Mouse (Mus musculus) urinary bladder, postnatal 4 days (tissue): Measurements from ENCODE around the gene Npl.
"Not testable (repeated sequence)": the region's sequence is repeated elsewhere in the genome, so short reads cannot be mapped to it uniquely, and the experiment has no call there.

ENCODE experiments used
- DNase-seq, 2 experiments: peaks; one replicate each; pipeline ENCODE4 v3.0.0; 2021 to 2022; ENCODE audit warnings: low spot score in 2 of 2

The Npl gene

DNA sequence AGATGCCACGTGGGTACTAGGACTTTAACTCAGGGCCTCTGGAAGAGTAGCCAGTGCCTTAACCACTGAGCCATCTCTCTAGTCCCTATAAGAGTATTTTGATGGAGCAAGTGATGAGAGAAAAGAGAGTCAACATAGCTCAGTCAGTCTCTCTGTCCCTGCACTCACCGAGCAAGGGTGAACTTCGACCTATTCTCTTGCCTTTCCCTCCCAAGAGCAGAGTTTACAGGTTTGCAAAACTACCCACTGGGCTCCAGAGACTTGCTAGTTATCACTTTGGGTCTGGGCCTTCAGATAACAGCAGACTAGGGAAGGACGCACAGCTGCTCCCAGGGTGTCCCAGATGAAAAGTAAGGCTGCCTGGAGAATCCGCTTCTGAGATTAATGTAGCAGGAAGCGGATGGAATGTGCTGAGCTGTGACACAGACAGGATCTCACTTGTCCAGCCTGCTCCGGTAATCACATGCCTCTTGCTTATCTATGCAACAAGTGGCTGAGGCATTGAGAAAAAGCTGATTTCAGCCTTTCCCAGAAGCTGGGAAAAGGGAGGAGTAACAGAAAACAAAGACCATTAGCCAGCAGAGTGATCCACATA lies 7.0 kb downstream of the Npl start:
- peak in 1 of 2 experiments; percentile 36 for DNase-seq

- no peak for DNase-seq
These were observed 9.1 kb downstream of the Npl start for GRCm38 (mm10) chr1:153540753-153541152.

GRCm38 (mm10) chr1:153539739-153540333 lies 10.0 kb downstream of the Npl start:
- no peak for DNase-seq

DNA sequence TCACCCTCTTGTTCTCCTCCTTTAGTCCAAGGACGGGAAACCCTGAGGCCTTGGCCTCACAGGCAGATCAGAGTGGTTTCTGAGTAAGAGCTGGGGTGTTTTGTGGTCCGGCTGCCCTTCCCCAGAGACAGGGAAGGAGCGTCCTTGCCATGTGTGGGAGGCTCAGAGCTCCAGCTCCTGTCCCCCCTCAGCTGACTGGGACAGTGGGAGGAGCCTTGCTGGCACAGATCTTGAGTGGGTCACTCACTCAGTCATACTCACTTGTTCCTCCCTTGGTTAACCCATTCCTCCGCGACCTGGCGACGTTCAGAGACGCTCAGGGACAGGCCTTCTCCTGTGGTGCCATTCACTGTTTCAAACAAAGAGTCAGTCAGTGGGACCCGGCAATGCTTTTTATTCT lies 14.2 kb downstream of the Npl start:
- peak in 1 of 2 experiments; percentile 25 for DNase-seq

DNA sequence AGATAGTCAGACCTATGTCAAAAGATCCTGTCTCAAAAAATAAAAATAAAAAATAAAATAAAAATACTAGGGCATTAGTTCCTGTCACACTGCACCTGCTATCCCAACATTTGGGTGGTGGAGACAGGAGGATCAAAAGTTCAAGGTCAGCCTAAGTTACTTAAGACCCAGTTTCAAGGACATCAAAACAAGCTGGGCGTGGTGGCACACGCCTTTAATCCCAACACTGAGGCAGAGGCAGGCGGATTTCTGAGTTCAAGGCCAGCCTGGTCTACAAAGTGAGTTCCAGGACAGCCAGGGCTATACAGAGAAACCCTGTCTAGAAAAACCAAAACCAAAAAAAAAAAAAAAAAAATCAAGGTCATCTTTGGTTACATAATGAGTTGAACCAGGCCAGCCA lies 16.9 kb downstream of the Npl start:
- DNase-seq, result not testable (repeated sequence)

GRCm38 (mm10) chr1:153532234-153532841 lies 17.5 kb downstream of the Npl start:
- no peak for DNase-seq

DNA sequence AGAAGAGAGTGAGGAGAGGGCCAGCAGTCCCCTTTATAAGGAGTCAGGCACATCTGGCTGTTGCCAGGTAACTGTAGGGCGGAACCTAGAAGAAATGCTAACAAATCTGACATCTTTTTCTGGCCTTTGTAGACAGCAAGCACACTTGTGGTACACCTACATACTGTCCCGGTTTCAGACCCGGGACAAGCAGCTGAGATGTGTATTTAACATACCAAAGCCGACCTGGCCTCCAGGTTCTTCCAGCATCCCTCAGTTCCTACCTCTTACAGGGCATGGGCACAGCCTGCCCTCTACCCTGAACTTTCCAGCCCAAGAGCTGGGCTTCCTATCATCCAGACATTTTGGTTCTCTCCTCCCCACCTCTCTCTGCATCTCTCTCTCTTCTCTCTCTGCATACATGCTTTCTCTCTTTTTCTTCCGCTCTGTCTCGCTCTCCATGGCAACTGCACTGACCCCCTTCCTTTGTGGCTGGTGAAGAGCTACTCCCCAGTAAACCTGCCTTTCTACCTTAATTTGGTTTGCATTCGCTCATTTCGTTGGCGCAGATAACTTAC lies 18.1 kb downstream of the Npl start:
- DNase-seq, result no peak

DNA sequence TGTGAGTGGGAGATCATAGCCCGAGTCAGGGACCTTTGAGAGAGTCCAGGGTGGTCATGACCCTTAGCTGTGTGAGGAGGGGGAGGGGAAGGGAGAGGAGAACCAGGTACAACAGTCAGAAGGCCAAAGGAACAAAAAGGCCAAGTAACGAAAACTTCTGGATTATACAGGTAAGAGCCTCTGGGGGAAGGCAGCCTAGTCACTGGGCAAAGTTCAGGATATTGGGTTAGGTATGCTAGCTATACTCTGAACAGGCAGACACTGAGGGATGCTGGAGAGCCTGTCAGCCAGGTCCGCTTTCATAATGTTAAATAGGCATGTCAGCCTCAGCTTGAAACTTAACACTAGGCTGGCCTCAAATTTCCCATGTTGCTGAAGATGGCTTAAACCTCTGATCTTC lies 27.7 kb downstream of the Npl start:
- DNase-seq, result no peak

GRCm38 (mm10) chr1:153515368-153515767 lies 34.5 kb downstream of the Npl start:
- no peak for DNase-seq

DNA sequence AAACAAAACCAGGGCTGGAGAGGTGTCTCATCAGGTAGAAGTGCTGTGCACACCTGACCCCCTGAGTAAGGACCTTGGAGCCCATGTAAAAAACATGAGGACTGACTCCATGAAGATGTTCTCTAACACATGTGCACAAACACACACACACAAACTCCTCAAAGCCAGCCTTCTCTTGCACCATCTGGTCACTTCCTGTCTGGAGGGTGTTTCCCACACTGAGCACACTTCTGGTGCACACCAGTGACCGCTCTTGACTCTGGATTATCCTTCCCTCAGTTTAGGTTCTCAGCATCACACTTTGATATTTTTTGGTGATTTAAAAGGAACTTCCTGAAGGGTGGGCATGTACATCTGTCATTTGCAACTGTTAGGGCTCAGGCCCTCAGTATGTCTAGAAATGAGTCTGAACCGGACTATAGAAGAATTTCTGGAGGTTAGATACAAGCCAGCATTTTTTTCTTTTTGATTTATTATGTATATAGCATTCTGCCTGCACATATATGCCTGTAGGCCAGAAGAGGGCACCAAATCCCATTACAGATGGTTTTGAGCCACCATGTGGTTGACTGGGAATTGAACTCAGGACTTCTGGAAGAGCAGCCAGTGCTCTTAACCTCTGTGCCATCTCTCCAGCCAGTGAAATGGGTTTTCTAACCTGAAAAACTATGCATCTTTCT lies 39.4 kb downstream of the Npl start:
- DNase-seq, result no peak

- not testable (repeated sequence) for DNase-seq
These were observed 40.3 kb downstream of the Npl start for GRCm38 (mm10) chr1:153509569-153509968.

DNA sequence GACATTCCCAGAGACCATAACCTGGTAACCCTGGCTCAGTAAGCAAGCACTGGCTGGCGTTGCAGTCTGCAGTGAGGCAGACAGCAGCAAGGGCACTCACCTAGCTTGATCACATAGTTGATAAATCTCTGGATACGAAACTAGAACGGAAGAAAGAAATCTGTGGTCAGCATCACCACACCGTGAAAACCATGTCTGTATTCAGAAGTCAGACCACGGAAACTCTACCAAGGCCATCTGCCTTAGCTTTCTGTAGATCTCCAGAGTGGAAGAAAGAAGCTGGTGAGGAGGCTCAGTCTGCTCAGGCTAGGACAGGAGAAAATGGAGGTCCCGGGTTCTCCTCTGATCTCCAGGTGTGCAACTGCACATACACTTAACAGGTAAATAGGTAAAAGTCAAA lies 40.8 kb downstream of the Npl start:
- no peak for DNase-seq

DNA sequence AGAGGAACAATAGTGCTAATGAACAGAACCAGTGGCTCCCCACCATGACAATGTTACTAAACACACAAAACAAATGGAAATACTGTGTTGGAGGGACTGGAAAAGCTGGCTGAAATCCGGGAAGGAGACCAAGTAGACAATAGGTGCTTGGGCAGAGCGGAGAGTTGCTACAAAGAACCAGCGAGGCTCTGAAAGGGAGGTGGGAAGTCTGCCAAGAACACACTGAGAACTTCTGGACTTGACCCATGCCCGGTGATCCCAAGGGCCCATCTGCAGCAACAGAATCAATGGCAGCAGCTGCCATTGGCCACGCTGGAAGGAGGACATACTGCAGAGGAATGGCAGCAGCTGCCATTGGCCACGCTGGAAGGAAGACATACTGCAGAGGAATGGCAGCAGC lies 43.6 kb downstream of the Npl start:
- DNase-seq, result peak in 1 of 2 experiments; percentile 35

DNA sequence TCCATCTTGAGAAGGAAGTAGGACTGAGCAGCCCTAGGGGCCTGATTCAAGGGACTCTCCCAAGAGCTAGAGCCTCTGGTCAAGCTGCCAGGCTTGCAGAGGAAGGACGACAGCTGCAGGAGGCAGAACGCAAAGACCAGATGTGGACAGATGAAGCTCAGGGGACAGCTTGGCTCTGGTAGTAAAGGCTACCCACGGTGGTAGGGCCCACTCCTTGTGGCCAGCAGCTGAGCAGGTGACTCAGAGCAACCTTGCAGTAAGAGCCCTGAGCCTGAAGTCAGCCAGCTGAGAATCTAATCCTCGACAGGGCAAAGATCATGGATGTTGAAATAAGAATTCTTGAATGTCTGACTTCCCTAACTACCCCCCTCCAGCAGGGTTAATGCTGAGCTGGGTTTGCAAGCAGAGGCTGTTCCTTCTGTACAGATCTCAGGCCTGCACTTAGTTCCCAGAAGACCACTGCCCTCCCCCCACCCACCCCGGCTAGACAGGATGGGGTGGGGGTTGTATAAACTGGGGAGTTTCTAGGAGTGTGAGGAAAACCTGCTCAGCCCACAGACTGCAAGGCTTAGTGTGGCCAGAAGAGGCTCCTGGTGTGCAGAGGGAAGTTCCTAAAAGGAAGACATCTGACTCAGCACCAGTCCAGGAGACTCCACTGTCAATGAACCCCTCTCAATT lies 48.1 kb downstream of the Npl start:
- no peak for DNase-seq

- no peak for DNase-seq
These were observed 49.8 kb downstream of the Npl start for GRCm38 (mm10) chr1:153500030-153500429.

DNA sequence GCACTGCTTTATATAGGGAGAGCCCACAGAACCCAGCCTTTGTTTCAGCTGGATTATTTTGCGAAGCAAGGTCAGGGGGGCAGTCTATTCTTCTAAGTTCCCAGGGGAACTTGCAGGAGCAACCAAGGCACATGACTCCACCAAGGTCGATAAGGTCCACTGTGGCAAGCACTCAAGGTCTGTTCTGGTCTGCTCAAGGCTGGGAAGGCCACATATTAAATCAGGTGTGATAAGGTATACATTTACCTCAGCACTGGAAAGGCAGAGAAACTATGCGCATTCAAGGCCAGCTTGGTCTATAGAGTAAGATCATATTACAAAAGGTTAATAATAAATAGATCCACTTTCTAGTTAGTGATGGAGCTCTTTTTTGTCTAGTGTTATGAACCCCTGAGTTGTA lies 53.8 kb downstream of the Npl start:
- DNase-seq, result no peak

DNA sequence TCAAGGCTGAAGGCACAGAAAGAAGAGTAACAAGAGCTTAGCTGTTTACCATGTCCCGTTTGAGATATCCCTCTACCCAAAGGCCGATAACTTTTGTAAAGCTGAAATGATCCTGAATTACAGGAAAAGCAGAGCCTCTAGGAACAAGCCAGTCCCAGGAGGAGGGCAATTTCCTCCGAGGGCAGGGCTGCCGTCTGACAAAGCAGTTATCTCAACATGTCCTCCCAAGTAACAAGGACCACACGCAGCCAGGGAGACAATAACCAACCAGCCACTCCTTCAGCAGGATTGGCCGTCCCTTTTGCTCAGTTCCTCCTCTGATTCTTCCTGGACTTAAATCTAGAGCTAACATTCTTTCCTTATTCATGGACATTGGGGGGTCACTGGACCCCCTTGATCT lies 55.9 kb downstream of the Npl start:
- DNase-seq, result no peak

DNA sequence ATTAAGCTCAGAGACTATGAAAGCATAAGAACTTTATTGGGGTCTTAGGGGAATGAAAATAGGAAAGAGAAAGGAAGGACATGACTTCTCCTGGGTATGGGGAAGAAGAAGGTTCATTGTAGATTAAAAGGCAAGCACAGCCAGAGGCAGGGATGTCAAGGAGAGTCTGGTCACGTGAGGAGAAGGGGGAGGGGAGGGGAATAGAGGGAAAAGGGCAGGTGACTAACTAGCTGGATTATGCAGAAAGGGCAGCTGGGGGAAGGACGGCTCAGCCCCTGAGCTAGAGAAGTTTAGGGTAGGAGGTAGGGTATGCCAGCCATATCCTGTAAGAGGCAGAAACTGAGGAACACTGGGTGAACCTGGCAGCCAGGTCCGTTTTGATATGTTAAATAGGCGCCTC lies 56.5 kb downstream of the Npl start:
- no peak for DNase-seq

DNA sequence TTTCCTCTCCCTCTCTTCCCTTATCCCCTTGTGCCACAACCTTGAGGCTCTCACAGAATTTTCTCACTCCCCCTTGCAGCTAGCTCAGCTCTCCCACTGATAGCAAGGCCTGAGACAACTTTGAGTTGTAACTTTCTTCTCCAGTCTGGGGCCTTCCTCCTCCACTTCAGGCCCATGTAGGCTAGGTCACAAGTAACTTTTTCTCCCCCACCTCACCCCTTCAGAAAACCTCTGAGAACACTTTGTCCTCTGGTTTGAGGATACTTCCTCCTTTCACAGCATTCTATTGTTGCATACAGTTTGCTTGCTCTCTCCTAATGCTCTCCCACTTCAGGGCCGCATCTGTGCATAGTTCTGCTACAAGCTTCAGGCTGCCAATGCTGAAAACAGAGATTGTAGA lies 58.0 kb downstream of the Npl start:
- no peak for DNase-seq

DNA sequence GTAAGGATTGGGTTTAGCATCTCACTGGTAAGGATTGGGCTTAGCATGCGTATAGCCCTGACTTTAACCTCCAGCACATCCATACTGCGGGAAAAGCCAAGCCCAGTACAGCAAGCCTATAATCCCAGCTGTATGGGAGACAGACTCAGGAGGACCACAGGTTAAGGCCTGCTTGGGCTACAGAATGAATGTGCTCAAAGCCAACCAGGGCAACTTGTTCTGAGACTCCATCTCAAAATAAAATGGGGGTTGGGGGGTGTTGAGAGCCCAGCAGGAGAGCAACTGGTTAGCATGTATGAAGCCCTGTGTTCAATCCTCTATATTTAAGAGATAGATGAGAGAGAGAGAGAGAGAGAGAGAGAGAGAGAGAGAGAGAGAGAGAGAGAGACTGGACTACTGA lies 58.5 kb downstream of the Npl start:
- DNase-seq, result no peak

DNA sequence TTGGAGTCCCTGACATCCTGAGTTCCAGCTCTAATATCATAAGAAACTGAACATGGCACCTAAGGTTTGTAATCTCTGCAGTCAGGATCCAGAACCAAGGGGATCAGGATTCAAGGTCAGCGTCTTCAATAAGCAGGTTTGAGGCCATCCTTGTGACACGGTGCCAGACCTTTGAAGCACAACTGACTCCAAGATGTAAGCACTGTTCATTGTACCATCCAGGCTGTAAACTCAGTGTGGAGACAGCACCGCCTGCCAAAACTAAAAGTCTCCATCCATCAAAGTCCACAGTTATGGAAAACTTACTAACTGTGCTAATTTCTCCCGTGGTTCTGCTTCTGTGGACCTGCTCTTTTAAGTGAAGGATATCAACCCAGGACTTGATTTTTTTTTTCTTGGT lies 59.9 kb downstream of the Npl start:
- no peak for DNase-seq

GRCm38 (mm10) chr1:153489540-153489939 lies 60.3 kb downstream of the Npl start:
- DNase-seq, result no peak
